Mouse (Mus musculus) stomach, embryonic 14.5 days (tissue): Measurements from ENCODE around the gene Fbxo6. TPM values are rescaled to one million over a fixed set of nuclear protein-coding genes. Genes with fewer than 3 reads are reported as not detected.

Experiments used
- ATAC-seq: fragments of 200-750 bp; cut with Nextera tagmentation; 2 replicates; pipeline ENCODE4 v1.8.0; 2017; ENCODE audit warnings: low read depth, moderate TSS enrichment; ENCODE audit not compliant: insufficient number of reproducible peaks, insufficient read depth, low FRiP score
- H3K27ac ChIP-seq: fragments of 300-500 bp; sonication (generic); 2 replicates; pipeline ENCODE4 v1.5.1; 2014; ENCODE audit warnings: mild to moderate bottlenecking, low read length, moderate library complexity, mixed read lengths
- H3K27me3 ChIP-seq: fragments of 300-500 bp; sonication (generic); 2 replicates; pipeline ENCODE4 v1.6.1; 2014; ENCODE audit warnings: low read length, control low read depth, mixed read lengths; ENCODE audit not compliant: control insufficient read depth, insufficient read depth
- H3K36me3 ChIP-seq: fragments of 300-500 bp; sonication (generic); 2 replicates; pipeline ENCODE4 v1.6.1; 2014; ENCODE audit warnings: mild to moderate bottlenecking, control low read depth, low read length, moderate library complexity, mixed read lengths; ENCODE audit not compliant: control insufficient read depth, insufficient read depth
- H3K4me1 ChIP-seq: fragments of 300-500 bp; sonication (generic); 2 replicates; pipeline ENCODE4 v1.6.1; 2014; ENCODE audit warnings: low read length, control low read depth, mixed read lengths; ENCODE audit not compliant: control insufficient read depth, insufficient read depth
- H3K4me2 ChIP-seq: fragments of 300-500 bp; sonication (generic); replicated peaks from 2 replicates; pipeline ENCODE4 v1.6.1; 2014; ENCODE audit warnings: low read depth, low read length, control low read depth
- H3K4me3 ChIP-seq: fragments of 300-500 bp; sonication (generic); 2 replicates; pipeline ENCODE4 v1.5.1; 2014; ENCODE audit warnings: low read depth, low read length, control low read depth
- H3K9ac ChIP-seq: fragments of 300-500 bp; sonication (generic); replicated peaks from 2 replicates; pipeline ENCODE4 v1.6.1; 2014; ENCODE audit warnings: low read depth, mild to moderate bottlenecking, control low read depth, low read length, moderate library complexity, mixed read lengths
- H3K9me3 ChIP-seq: fragments of 300-500 bp; sonication (generic); 2 replicates; pipeline ENCODE4 v1.6.1; 2016; ENCODE audit warnings: low read depth, low read length, control low read depth; ENCODE audit not compliant: control insufficient read depth
- WGBS: fragments of 180-500 bp; shearing (Covaris S2); extraction: QIAGEN DNeasy Blood & Tissue Kit; methylation state at CpG from one replicate; pipeline ENCODE4 v1.1.7; 2014; 5-methylcytosine and 5-hydroxymethylcytosine counted together
- polyA plus RNA-seq: library from polyadenylated mRNA; unstranded; fragments of >200 nt; fragmentation: Nextera tagmentation; extraction: Ambion mirVana; gene quantifications from 2 replicates; pipeline ENCODE4 v1.2.1, GENCODE M21; 2014

Fbxo6 gene
- polyA plus RNA-seq, 1 experiment from 2014 or later: 17.6 TPM

DNA sequence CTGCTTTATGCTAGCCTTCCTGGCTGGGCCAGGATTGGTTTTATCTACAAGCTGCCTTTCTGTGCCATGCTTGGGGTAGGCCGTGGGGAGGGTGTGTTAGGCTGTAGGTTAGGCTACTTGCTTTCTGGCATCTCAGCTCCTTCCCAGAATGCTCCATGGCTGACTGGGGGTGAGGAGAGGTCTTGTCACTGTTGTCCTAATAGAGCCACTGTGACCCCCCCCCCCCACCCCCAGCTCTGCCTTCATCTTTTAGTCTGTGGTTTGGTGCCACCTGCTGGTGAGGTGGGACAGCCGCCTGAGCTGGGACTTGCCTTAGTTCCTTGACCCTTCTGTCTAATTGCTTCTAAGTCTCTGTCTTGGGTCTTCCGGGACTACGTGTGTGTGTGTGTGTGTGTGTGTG lies 15.0 kb upstream of the Fbxo6 start:
- ATAC-seq: no peak
- Histone ChIP-seq H3K36me3 (no peaks in the 10 kb centered on the region), H3K27ac (no peak overlapping the region), H3K4me1 (no peaks in the 10 kb centered on the region), H3K27me3 (peaks cover 46% of the 10 kb centered on the region), H3K9ac (no peak overlapping the region), H3K4me2 (no peak overlapping the region), H3K9me3 (no peaks in the 10 kb centered on the region), H3K4me3 (no peak overlapping the region)
- WGBS: 18% methylated on average over 4 of the region's 4 CpGs

DNA sequence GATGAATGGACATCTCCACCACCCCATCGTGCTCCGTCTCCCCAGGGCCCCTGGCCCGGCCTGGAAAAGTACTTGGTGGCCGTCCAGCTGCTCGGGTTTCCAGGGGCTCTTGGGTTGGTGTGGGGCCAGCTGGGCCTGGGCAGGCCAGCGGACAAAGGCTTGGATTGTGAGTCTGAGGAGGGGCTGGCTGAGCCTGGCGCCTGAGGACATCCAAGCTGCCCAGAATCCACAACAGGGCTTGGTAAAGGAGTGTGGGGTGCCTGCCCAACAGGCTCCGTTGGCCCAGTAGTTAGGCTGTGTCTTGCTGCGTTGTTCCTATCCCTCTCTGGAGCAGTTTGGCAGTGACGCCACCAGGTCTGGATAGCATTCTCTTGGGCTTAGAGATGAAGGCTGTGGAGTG lies 14.5 kb upstream of the Fbxo6 start:
- no peak overlapping the region for H3K27ac ChIP-seq
- WGBS: 11% methylated on average over 10 of the region's 10 CpGs
- H3K36me3 ChIP-seq: no peaks in the 10 kb centered on the region
- no peak overlapping the region for H3K4me2 ChIP-seq
- peaks cover 44% of the 10 kb centered on the region for H3K27me3 ChIP-seq
- H3K4me3 ChIP-seq: no peak overlapping the region
- H3K9ac ChIP-seq: no peak overlapping the region
- no peak for ATAC-seq
- H3K4me1 ChIP-seq: no peaks in the 10 kb centered on the region
- H3K9me3 ChIP-seq: no peaks in the 10 kb centered on the region

DNA sequence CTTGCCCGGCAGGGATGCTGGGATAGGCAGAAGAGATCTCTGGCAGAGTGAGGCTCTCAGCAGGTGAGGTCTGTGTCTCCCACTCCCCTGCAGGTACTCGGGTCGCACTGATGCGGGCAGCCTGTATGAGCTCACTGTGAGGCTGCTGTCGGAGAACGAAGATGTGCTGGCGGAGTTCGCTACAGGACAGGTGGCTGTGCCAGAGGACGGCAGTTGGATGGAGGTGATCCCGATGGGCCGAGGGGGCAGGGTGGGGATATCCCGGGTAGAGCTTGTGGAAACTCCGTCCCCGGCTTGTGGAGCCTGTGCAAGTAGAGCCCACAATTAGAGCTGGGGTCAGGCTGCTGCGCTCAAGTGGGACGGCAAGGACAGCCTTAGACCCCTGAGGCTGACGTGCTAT lies 13.6 kb upstream of the Fbxo6 start:
- Histone ChIP-seq H3K4me1 (no peaks in the 10 kb centered on the region), H3K4me3 (no peak overlapping the region), H3K9ac (no peak overlapping the region), H3K9me3 (no peaks in the 10 kb centered on the region), H3K4me2 (no peak overlapping the region), H3K27me3 (peaks cover 48% of the 10 kb centered on the region), H3K27ac (no peak overlapping the region), H3K36me3 (no peaks in the 10 kb centered on the region)
- WGBS: 8% methylated on average over 17 of the region's 17 CpGs
- ATAC-seq: no peak

DNA sequence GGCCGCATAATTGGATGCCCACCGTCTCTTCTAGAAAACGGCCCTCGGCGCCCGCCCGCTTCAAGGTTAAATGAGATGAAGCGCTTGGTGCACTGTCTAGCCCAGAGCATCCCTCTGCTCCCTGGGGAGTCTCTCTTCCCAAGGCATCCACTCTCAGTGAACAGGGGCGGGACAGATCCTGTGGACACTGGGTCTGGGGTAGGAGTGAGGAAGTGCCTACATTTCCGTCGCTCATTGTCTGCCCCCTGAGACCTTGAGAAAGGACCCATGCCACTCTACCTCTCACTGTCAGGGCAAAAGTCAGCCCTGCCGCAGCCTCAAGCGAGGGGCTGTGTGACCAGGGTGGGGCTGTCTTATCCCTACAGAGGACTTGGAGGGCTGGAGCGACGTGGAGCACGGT lies 12.5 kb upstream of the Fbxo6 start:
- Histone ChIP-seq H3K27ac (no peak overlapping the region), H3K4me3 (peak overlapping the region; percentile 16; the same call in 1 of the 2 replicates), H3K4me2 (peak overlapping the region; percentile 45; the same call in 1 of the 2 replicates), H3K9ac (no peak overlapping the region), H3K4me1 (no peaks in the 10 kb centered on the region), H3K27me3 (peaks cover 48% of the 10 kb centered on the region), H3K9me3 (no peaks in the 10 kb centered on the region), H3K36me3 (no peaks in the 10 kb centered on the region)
- WGBS: 1% methylated on average over 16 of the region's 16 CpGs
- ATAC-seq: no peak

DNA sequence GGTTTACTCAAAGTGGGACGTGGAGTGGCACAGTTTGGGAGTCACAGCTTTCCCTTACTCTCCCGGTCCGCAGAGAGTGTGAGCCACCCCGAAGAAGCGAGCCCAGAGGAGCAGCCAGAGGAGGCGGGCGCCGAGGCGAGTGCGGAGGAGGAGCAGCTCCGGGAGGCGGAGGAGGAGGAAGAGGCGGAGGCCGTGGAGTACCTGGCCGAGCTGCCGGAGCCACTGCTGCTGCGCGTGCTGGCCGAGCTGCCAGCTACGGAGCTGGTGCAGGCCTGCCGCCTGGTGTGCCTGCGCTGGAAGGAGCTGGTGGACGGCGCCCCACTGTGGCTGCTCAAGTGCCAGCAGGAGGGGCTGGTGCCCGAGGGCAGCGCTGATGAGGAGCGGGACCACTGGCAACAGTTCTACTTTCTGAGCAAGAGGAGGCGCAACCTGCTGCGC lies 12.1 kb upstream of the Fbxo6 start:
- Histone ChIP-seq H3K4me1 (no peaks in the 10 kb centered on the region), H3K9ac (no peak overlapping the region), H3K27me3 (peaks cover 48% of the 10 kb centered on the region), H3K36me3 (no peaks in the 10 kb centered on the region), H3K4me3 (peak overlapping the region; percentile 16), H3K27ac (no peak overlapping the region), H3K4me2 (peak overlapping the region; percentile 45), H3K9me3 (no peaks in the 10 kb centered on the region)
- ATAC-seq: peak; percentile 34
- under 1% methylated on average over 29 of the region's 29 CpGs for WGBS

DNA sequence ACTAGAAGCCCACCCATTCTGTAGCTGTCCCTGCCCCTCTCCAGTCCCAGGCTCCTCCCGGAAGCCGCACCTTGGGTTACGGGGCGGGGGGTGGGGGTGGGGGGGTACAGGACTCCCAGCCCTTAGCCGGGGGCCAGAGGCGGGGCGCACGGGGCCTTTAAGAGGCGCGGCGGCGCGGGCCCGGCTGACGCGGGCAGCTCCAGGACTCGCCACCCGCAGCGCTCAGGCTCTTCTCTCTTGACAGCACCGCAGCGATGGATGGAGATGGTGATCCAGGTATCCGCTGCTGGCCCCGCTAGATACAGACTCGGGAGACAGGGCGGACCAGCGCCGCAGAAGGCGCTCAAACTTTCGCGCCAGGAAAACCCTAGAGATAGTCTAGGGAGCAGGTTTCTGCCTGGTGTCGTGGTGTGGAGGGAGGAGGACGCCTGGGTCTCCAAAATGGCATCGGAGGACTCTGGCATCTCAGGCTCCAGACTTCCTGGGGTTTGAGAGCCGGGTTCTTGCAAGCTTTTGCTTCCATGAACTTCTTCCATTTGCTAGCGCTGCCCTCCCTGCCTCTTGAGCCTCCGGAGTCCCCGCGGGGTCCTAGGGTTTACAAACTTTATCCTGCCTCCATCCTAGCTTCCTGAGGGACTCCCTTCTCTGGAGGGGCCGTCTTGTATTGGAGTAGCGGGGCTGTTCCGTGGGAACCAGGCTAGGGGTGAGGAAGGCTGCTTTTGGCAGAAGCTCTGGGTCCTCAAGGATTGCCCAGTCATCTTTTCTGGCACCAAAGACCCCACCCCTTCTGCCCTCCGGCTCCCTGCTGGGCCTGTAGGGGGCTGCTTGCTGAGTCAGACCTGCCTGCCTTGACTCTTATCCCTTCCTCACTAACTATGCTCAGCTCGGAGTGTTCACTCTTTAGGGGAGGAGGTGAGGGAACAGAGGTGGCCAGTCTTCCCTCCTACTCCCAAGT lies 8.8 kb upstream of the Fbxo6 start, which contains the start of the genes Fbxo44 and Fbxo2:
Gene Fbxo44 (minus strand): TSS at position 47 of the 955 bp plus-strand sequence.
Gene Fbxo2 (plus strand): TSS at position 186 of the 955 bp plus-strand sequence.
- WGBS: 1% methylated on average over 43 of the region's 43 CpGs
- H3K9me3 ChIP-seq: no peaks in the 10 kb centered on the region
- peak within 1 kb of the TSS; percentile 97 for H3K4me2 ChIP-seq
- H3K9ac ChIP-seq: peak within 1 kb of the TSS; percentile 34; the same call in 1 of the 2 replicates
- H3K4me1 ChIP-seq: no peaks in the 10 kb centered on the region; the same call in 1 of the 2 replicates
- peaks cover 35% of the 10 kb centered on the region for H3K27me3 ChIP-seq
- no peaks in the 10 kb centered on the region; the same call in 1 of the 2 replicates for H3K36me3 ChIP-seq
- no peak within 1 kb of the TSS for H3K27ac ChIP-seq
- ATAC-seq: peak; percentile 61
- H3K4me3 ChIP-seq: peak within 1 kb of the TSS; percentile 41

DNA sequence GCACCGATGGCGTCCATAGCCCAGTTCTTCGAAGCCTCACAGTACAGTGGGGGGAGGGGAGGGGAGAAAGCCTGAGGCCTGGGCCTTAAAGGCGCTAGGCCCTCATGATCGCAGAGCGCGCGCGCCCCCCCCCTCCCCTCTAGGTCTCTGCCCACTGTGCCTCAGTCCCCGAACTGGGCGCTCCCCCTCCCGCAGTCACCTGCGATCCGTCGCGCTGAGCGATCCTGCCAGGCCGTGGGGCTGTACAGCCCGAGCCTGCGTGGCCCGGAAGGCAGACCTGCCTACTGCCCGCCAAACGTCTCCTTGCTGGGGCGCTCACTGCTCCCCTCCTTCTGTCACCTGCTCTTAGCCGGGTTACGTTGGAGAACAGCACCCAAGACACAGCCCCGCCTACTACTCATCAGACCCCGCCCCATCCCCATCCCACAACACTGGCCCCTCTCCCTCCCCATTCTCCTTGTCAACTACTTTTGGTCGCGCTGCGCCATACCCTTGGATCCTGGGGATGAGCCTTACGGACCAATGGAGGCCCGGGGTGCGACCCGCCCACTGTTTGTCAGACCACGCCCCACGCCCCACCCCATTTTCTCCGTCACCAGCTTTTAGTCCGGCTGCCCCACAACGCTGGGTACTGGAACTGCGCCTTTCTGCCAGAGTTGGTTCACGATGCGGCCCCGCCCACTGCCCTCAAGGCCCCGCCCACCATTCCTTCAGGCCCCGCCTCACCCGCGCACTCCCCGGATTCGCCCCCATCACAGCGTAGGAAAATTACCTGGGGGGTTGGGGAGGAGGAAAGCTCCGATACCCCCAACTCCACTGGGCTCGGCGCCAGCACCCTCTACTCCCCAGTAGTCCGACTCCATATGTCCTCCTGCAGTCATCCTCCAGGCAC lies 7.8 kb upstream of the Fbxo6 start:
- H3K4me2 ChIP-seq: peak overlapping the region; percentile 97
- 1% methylated on average over 51 of the region's 55 CpGs for WGBS
- no peaks in the 10 kb centered on the region; the same call in 1 of the 2 replicates for H3K4me1 ChIP-seq
- peak overlapping the region; percentile 41 for H3K4me3 ChIP-seq
- H3K27ac ChIP-seq: no peak overlapping the region
- peak overlapping the region; percentile 34; the same call in 1 of the 2 replicates for H3K9ac ChIP-seq
- no peaks in the 10 kb centered on the region for H3K9me3 ChIP-seq
- no peaks in the 10 kb centered on the region; the same call in 1 of the 2 replicates for H3K36me3 ChIP-seq
- peaks cover 26% of the 10 kb centered on the region for H3K27me3 ChIP-seq
- peak; percentile 87 for ATAC-seq
